Comparison of ENCODE assay signal across 8 mouse cellular contexts in the genomic region with DNA sequence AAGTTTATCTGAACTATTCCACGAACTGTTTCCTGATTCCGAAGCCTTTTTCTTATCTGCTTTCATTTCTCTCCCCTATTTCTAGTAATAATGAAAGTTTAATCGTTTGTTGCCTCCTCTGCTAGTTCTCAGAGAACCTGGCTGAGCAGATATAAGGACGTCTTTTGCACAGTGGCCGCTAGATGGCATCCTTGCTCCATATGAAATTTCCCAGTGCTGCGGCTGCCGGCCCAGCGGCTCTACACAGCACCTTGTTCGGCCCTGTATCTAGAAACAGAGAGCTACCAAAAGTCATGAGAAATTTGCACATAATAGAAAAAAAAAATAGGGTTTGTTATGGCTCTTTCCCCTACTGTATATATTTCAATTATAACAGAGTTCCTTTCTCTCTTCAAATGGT. TPM values are rescaled to one million over a fixed set of nuclear protein-coding genes. Genes with fewer than 3 reads are reported as not detected.
A peak's percentile ranks its signal among the peaks of the same experiment; 100 is the strongest.
DNase-seq lines count a peak whose midpoint lies in the region; ATAC-seq and TF ChIP-seq lines count a peak whose summit lies in the region.

No protein-coding gene starts in this region.

- no peak overlapping the region for H3K27ac ChIP-seq in heart, embryonic 12.5 days (ENCODE audit: poor library complexity, severe bottlenecking)
- no peak overlapping the region for H3K27ac ChIP-seq in hindbrain, postnatal 0 days
- no peak overlapping the region for H3K27ac ChIP-seq in midbrain, embryonic 14.5 days (replicated peaks; ENCODE audit: low read depth, low read length)

- H3K27me3 ChIP-seq in heart, embryonic 12.5 days (replicated peaks): peaks cover 93% of the 10 kb centered on the region
- peaks cover 81% of the 10 kb centered on the region for H3K27me3 ChIP-seq in hindbrain, postnatal 0 days (ENCODE audit: insufficient read depth, low read length)
- peaks cover 98% of the 10 kb centered on the region for H3K27me3 ChIP-seq in midbrain, embryonic 14.5 days (ENCODE audit: control insufficient read depth, insufficient read depth, low read length)
- peaks cover 5% of the 10 kb centered on the region for H3K27me3 ChIP-seq in splenic B cell, adult 2 months (ENCODE audit: control insufficient read depth, insufficient read depth, low read length, poor library complexity, severe bottlenecking)

- peak; percentile 85 for TF ChIP-seq CTCF in hindbrain, postnatal 0 days (IDR thresholded peaks at IDR 0.05; ENCODE audit: low read depth)

- ATAC-seq in heart, embryonic 12.5 days (ENCODE audit: insufficient number of reproducible peaks, low FRiP score): no peak
- no peak for ATAC-seq in hindbrain, postnatal 0 days
- ATAC-seq in midbrain, embryonic 14.5 days (ENCODE audit: low FRiP score, low TSS enrichment): no peak

- DNase-seq in heart, adult 11 months: peak; percentile 93
- peak; percentile 46 for DNase-seq in c-Kit-positive CD71-positive TER-119-negative erythroid progenitor cells, embryonic 14.5 days (ENCODE audit: low read depth)
- DNase-seq in frontal cortex, adult 2 months (ENCODE audit: extremely low spot score in 1 of 2, low spot score in 1 of 2): peak; percentile 59 to 94
- peak; percentile 92 for DNase-seq in hindbrain, postnatal 0 days (ENCODE audit: low spot score)
- peak; percentile 55 for DNase-seq in left cerebral cortex, adult 11 months (ENCODE audit: low spot score)
- DNase-seq in midbrain, embryonic 14.5 days: peak; percentile 93
- DNase-seq in splenic B cell, adult 2 months (ENCODE audit: low read depth, low spot score): peak; percentile 91

- no peak overlapping the region for H3K9ac ChIP-seq in heart, embryonic 12.5 days
- H3K9ac ChIP-seq in hindbrain, postnatal 0 days (replicated peaks; ENCODE audit: low read length): no peak overlapping the region
- no peak overlapping the region for H3K9ac ChIP-seq in midbrain, embryonic 14.5 days (replicated peaks; ENCODE audit: low read length)

- H3K4me2 ChIP-seq in heart, embryonic 12.5 days: no peak overlapping the region
- no peak overlapping the region for H3K4me2 ChIP-seq in hindbrain, postnatal 0 days (ENCODE audit: low read depth, low read length)
- H3K4me2 ChIP-seq in midbrain, embryonic 14.5 days (ENCODE audit: low read length): no peak overlapping the region

- no peaks in the 10 kb centered on the region for H3K9me3 ChIP-seq in heart, embryonic 12.5 days (replicated peaks)
- H3K9me3 ChIP-seq in hindbrain, postnatal 0 days (ENCODE audit: low read length): no peaks in the 10 kb centered on the region
- H3K9me3 ChIP-seq in midbrain, embryonic 14.5 days (ENCODE audit: control insufficient read depth, low read length): no peaks in the 10 kb centered on the region

- no peaks in the 10 kb centered on the region for H3K36me3 ChIP-seq in heart, embryonic 12.5 days
- no peaks in the 10 kb centered on the region for H3K36me3 ChIP-seq in hindbrain, postnatal 0 days (ENCODE audit: insufficient read depth, low read length)
- no peaks in the 10 kb centered on the region for H3K36me3 ChIP-seq in midbrain, embryonic 14.5 days (ENCODE audit: control insufficient read depth, insufficient read depth, low read length)
- H3K36me3 ChIP-seq in splenic B cell, adult 2 months (ENCODE audit: control insufficient read depth, insufficient read depth, low read length, poor library complexity, severe bottlenecking): no peaks in the 10 kb centered on the region

- no peak overlapping the region for H3K4me3 ChIP-seq in heart, embryonic 12.5 days
- H3K4me3 ChIP-seq in hindbrain, postnatal 0 days (ENCODE audit: low read length): no peak overlapping the region
- no peak overlapping the region for H3K4me3 ChIP-seq in midbrain, embryonic 14.5 days (replicated peaks; ENCODE audit: low read depth, low read length)

- WGBS in heart, embryonic 12.5 days: under 1% methylated on average over 9 of the region's 9 CpGs
- WGBS in hindbrain, postnatal 0 days: under 1% methylated on average over 9 of the region's 9 CpGs
- WGBS in midbrain, embryonic 14.5 days: under 1% methylated on average over 9 of the region's 9 CpGs

- peaks cover 2% of the 10 kb centered on the region; the same call in 1 of the 2 replicates for H3K4me1 ChIP-seq in heart, embryonic 12.5 days (replicated peaks)
- no peaks in the 10 kb centered on the region for H3K4me1 ChIP-seq in hindbrain, postnatal 0 days (ENCODE audit: insufficient read depth, low read length)
- H3K4me1 ChIP-seq in midbrain, embryonic 14.5 days (ENCODE audit: control insufficient read depth, insufficient read depth, low read length): no peaks in the 10 kb centered on the region

RNA-seq across cellular contexts. Expression of a gene that starts 2.9 kb away (rescaled TPM):
- 0.06 TPM in 1 of 2 replicates, not detected in the other for polyA plus RNA-seq in heart, embryonic 12.5 days (2016; fragmentation: Nextera tagmentation; extraction: Ambion mirVana)
- polyA plus RNA-seq in frontal cortex, adult 2 months (2012; rRNA removed): 0.06 TPM in 1 of 2 replicates, not detected in the other
- 28.0 and 66.5 TPM in 2 replicates for total RNA-seq in hindbrain, postnatal 0 days (2014; rRNA removed)
- 4.6 and 6.2 TPM in 2 replicates for polyA plus RNA-seq in hindbrain, postnatal 0 days (2015; fragmentation: Nextera tagmentation; extraction: Ambion mirVana)
- polyA plus RNA-seq in midbrain, embryonic 14.5 days (2014; fragmentation: Nextera tagmentation; extraction: Ambion mirVana): not detected in 2 replicates

RNA-seq across cellular contexts. Expression of a gene that starts 7.5 kb away (rescaled TPM):
- polyA plus RNA-seq in heart, embryonic 12.5 days (2016; fragmentation: Nextera tagmentation; extraction: Ambion mirVana): 0.06 TPM in 1 of 2 replicates, not detected in the other
- polyA plus RNA-seq in frontal cortex, adult 2 months (2012; rRNA removed): not detected in 2 replicates
- total RNA-seq in hindbrain, postnatal 0 days (2014; rRNA removed): 0.40 TPM in 1 of 2 replicates, not detected in the other
- polyA plus RNA-seq in hindbrain, postnatal 0 days (2015; fragmentation: Nextera tagmentation; extraction: Ambion mirVana): 0.13 TPM in 1 of 2 replicates, not detected in the other
- polyA plus RNA-seq in midbrain, embryonic 14.5 days (2014; fragmentation: Nextera tagmentation; extraction: Ambion mirVana): not detected in 2 replicates

RNA-seq across cellular contexts. Expression of a gene that starts 7.7 kb away (rescaled TPM):
- 0.14 and 0.22 TPM in 2 replicates for polyA plus RNA-seq in heart, embryonic 12.5 days (2016; fragmentation: Nextera tagmentation; extraction: Ambion mirVana)
- not detected in 2 replicates for polyA plus RNA-seq in frontal cortex, adult 2 months (2012; rRNA removed)
- total RNA-seq in hindbrain, postnatal 0 days (2014; rRNA removed): 11.0 and 21.7 TPM in 2 replicates
- 10.1 and 16.8 TPM in 2 replicates for polyA plus RNA-seq in hindbrain, postnatal 0 days (2015; fragmentation: Nextera tagmentation; extraction: Ambion mirVana)
- not detected in 2 replicates for polyA plus RNA-seq in midbrain, embryonic 14.5 days (2014; fragmentation: Nextera tagmentation; extraction: Ambion mirVana)

RNA-seq across cellular contexts. Expression of a gene that starts 13.5 kb away (rescaled TPM):
- 0.62 TPM in 1 of 2 replicates, not detected in the other for polyA plus RNA-seq in heart, embryonic 12.5 days (2016; fragmentation: Nextera tagmentation; extraction: Ambion mirVana)
- polyA plus RNA-seq in frontal cortex, adult 2 months (2012; rRNA removed): not detected in 2 replicates
- 23.2 and 30.2 TPM in 2 replicates for total RNA-seq in hindbrain, postnatal 0 days (2014; rRNA removed)
- 29.0 and 36.3 TPM in 2 replicates for polyA plus RNA-seq in hindbrain, postnatal 0 days (2015; fragmentation: Nextera tagmentation; extraction: Ambion mirVana)
- not detected in 2 replicates for polyA plus RNA-seq in midbrain, embryonic 14.5 days (2014; fragmentation: Nextera tagmentation; extraction: Ambion mirVana)

RNA-seq across cellular contexts. Expression of a gene that starts 24.4 kb away (rescaled TPM):
- 0.14 and 1.9 TPM in 2 replicates for polyA plus RNA-seq in heart, embryonic 12.5 days (2016; fragmentation: Nextera tagmentation; extraction: Ambion mirVana)
- polyA plus RNA-seq in frontal cortex, adult 2 months (2012; rRNA removed): 0.11 TPM in 1 of 2 replicates, not detected in the other
- 16.5 and 24.3 TPM in 2 replicates for total RNA-seq in hindbrain, postnatal 0 days (2014; rRNA removed)
- polyA plus RNA-seq in hindbrain, postnatal 0 days (2015; fragmentation: Nextera tagmentation; extraction: Ambion mirVana): 109 and 113 TPM in 2 replicates
- polyA plus RNA-seq in midbrain, embryonic 14.5 days (2014; fragmentation: Nextera tagmentation; extraction: Ambion mirVana): not detected in 2 replicates
